Mouse (Mus musculus): Measurements from ENCODE around the gene Sh3rf3.

The Sh3rf3 gene

DNA sequence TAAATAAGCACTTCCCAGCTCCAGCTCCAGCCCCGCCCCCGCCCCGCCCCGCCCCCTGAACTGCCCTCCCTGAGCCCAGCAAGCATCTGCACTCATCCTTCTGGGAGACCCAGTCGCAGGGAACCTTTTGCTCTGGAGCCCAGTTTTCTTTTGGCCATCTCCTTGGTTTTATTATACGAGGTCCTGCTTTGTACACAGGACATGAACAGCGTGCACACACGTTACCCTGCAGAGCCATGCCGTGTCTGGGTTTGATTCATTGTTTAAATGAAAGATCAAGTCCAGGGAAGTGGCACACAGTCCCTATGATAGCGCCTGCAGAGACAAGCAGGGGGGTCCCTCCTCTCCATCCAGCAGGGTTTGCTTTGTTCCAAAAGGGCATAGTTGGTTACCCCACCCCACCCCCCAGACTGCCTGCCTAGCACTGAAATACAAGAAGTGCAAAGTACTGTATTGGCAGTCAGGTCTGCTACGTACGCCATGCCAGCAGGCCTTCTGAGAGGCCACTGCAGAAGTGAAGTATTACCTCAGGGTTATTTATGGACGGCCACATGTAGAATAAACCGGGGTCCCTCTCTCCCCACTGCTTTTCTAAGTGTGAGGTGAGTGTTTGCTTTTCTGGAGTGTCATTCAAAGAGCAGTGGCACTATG lies 41.5 kb downstream of the Sh3rf3 start:
- no peak for DNase-seq

DNA sequence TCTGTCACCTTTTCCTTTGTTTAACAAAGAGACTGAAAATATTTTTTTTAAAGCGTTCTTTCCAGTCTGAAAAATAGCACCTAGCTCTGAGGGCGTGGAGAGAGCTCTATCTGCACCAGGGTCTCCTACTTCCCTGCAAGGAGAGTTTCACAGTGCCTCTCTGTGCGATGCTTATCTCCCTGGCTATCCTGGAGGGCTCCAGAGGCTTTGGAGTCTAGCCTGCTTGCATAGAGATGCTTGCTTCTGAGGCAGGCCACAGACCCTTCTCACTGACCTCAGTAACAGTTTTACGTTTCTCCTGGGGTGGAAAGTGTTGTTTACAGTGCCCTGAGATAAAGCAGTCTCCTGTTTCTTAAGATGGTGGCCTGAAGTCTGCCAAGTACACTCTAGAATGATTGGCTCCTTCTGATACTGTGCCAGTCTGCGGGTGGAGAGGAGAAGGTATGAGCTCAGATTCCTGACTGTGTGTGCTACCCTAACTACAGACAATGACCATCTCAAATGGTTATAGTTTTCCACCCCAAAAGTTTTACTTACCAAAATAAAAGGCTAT lies 42.1 kb downstream of the Sh3rf3 start:
- DNase-seq, result no peak

DNA sequence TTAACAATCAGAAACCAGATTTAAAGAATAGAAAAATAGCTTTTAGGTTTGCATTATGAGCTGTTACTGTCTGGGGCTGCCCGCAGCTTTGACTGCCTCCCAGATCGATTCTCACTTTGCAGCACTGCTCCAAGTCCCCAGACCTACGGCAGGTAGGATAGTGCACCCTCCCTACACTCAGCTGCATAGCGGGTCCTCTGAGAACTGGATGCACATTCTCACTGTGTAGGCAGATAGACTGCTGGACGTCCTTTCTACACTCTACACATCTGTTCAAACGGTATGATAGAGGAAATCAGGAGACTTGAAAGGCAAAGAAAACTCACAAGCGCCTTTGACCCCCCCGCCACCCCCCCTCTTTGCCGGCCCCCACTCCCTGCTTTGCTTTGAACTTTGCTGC lies 42.7 kb downstream of the Sh3rf3 start:
- DNase-seq, result no peak

DNA sequence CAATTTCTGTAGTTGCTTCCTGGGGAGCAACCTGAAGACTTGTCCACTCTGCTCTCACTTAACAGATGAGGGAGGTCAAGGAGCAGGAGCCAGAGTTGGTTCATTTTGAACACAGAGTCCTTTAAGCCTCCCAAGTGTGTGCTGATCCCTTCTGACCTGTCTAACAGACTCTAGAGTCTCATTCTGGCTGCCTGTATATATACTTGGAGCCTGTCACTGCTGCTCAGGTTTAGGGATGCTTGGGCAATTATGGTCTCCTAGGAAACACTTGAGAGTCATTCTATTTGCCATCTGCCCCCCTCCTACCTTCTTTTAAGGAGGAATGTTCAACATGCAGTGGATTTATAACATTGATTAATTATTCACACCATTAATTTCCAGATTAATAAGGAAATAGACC lies 43.6 kb downstream of the Sh3rf3 start:
- no peak for DNase-seq

DNA sequence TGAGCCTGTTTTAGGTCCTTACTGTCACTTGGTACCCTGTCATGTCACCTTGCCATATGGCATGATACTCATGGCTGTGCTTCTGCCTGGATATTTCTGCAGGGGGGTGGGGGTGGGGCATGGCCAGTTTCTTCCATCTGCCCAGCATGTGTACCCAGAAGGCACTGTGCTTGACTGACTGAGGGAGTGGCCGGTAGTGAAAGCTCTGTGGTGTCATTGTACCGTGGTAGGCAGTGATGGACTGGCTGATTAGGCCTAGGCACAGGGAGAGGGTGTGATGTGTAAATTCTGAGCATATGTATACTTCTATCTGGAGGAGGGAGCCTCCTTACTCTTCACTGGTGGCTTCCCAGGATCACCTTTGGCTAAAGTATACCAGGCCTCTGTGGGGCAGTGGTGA lies 51.6 kb downstream of the Sh3rf3 start:
- no peak for DNase-seq

DNA sequence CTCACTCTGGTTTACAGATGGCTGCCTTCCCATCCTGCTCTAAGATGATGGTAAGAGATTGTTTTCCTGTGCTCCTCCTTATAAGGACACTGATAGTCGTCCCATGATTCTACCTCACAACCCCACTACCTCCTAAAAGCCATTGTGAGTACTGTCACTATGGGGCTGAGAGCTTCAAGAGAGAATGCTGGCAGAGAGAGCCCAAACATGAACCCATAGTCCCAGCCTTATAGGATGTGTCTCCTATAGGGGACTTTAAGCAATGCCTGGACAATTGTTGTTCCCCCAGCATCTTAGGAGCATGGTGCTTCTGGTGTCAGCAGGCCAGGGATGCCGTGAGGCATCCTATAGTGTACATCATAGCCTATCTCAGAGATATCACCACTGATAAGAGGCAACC lies 54.4 kb downstream of the Sh3rf3 start:
- no peak for DNase-seq

DNA sequence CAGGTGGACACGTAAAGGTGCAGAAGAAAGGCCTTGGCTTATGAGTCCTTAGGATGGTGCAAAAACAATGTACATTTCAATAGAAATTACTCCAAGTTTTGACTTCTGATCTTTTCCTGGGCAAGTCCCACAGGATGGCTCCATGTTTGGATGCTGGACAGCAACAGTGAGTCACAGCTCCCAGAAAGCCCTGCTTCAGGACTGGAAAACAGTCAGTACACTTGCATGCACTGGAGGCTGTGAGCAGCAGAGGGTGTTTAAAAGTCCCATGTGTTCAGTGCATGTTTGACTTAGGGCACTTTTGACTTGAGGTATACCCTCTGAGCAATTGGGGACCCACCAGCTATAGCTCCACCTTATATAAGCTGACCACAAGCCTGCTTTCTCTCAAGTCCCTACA lies 56.7 kb downstream of the Sh3rf3 start:
- no peak for DNase-seq

DNA sequence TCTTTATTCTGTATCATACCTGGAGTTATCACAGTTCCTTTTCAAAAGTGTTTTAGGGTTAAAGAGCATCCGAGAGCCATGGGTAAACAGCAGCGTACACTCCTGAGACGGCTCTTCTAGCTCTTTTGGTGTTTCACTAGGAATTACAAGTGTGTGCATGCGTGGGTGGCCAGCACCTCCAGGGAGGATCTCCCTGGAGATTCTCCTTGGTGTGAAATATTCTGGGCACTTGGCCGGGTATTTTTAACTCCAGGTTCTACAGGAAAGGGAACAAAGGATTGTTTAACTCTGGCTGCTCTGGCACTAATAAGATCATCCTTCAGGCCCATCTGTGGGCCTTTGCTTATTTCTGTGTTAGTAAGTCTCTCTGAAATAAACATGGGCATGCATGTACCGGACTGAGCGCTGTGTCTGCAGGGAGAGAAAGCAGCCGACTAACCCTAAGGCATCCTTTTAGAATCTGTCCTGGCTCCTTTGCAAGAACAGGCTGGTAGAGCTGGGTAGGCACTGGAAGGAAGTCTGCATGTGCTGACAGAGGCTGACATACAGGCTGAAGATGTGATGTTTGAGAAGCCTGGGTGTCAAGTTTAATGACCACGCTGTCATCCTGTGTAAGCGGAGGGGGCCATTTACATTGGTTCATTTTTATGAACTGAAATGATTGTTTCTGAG lies 58.1 kb downstream of the Sh3rf3 start:
- no peak for DNase-seq

DNA sequence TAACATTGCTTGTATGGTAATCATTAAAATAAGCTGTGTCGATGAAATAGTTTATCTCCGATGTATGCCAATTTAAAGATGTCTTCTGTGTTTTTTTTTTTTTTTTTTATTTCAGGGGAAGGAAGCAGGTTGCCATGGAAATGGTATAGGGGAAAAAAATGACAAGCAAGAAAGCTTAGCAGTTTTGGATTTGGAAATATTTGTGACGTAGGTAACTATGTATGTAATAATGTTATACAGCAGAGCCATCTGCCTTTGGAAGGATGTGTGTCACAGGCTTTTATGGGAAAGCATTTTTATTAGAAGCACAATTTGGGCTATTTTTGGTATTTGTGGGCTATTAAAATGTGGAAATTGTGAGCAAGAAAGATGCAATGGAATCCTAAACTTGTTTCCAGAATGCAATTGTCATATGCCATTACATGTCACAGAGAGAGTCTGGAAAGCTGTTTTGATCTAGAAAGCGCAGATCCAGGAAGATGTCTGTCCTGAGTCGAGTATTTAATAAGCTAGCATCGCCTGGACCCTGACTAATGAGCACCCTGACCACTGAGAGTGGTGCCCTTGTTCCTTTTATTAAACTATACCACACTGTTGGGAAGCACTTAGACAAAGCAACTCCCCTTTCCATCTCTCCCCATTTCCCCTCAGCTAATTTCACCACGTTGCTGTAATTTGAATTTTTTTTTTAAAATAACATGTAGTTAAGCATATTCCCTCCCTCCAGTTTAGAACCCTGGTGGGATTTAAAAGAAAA lies 58.8 kb downstream of the Sh3rf3 start:
- no peak for DNase-seq

DNA sequence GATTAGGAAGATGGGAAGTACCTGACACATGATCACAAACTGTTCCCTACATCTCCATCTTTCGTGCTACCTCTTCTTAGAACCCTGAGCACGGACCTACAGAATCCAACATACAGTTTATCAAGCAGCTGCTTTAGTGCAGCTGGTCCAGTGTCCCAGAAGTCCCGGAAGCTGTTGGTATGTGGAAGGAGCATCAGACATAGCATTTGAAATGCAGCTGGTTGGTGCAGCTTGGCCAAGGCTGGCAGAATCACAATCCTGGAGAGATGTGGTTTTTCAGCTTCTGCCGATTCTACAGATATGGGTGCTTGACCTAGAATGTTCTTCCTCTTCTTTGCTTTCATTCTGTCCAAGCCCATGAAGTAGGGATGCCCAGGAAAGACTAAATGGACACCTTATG lies 64.7 kb downstream of the Sh3rf3 start:
- DNase-seq, result no peak

DNA sequence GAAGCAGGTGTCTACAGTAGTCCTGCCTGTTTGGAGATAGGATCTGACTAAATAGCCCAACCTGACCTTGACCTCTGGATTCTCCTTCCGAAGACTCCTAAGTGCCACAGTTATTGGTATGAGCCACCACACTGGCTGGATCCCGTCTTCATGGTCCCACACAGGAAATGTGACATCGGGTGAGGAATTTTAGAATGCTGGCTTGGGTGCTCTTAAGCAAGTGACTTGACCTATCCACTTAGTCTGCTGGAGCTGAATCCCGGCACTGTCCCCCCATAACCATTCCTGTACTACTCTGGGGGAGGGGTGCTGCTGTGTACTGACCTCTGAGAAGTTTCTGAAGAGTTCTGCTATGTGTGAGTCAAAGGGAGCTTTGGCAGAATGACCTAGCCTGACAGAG lies 65.5 kb downstream of the Sh3rf3 start:
- DNase-seq, result no peak

DNA sequence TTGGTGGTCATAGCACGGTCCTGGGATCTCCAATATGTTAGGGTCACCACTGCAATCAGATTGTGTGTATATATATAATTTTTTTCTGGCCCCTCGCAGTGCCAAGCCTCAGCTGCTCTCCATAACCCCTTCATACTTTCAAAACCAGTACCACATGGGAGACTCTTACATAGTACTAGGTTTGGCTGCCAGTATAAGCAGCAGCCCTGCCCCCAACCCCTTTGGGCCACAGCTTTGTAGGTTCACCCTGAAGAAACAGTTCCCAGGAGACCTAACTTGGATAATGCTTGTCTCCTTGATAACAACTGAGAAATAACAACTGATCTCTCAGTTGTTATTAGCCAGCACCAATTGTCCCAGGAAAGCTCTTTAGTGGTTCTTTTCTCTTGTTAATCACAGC lies 69.6 kb downstream of the Sh3rf3 start:
- DNase-seq, result no peak

DNA sequence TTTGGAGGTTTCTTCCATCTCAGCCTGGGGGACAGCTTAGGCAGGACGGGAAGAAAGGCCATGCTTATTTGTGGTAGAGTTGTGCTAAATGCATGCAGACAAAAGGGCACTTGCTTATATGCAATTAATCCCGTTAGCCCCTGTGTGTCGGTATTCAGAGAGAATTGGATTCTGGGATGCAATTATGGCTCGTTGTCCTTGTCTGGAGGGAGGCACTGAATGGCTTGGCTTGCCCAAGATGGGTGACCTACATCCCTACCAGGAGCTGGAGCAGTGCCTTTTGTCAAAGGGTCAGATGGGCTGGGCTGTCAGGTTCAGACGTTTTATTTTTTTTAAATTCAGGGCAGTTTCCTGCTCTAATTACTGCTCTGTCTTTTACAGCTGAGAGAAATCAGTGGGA lies 72.2 kb downstream of the Sh3rf3 start:
- no peak for DNase-seq

DNA sequence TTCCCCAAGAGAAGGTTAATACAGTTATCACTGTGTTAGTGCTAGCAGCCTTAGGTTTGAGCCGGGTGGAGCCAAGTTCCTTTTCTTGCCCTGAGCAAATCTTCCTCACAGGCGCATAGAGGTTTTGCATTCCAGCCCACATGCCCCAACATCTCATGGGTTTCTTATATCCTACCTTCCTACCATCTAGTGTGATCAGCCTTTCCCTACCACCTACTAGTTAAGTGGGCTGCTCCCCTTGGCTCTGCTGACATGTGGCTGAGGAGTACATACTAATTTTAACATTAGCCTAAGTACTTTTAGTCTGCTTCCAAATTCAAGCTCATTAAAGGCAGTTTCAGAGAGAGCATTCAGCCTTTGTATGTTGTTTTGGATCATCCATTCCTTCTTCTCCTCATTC lies 72.7 kb downstream of the Sh3rf3 start:
- DNase-seq, result no peak

DNA sequence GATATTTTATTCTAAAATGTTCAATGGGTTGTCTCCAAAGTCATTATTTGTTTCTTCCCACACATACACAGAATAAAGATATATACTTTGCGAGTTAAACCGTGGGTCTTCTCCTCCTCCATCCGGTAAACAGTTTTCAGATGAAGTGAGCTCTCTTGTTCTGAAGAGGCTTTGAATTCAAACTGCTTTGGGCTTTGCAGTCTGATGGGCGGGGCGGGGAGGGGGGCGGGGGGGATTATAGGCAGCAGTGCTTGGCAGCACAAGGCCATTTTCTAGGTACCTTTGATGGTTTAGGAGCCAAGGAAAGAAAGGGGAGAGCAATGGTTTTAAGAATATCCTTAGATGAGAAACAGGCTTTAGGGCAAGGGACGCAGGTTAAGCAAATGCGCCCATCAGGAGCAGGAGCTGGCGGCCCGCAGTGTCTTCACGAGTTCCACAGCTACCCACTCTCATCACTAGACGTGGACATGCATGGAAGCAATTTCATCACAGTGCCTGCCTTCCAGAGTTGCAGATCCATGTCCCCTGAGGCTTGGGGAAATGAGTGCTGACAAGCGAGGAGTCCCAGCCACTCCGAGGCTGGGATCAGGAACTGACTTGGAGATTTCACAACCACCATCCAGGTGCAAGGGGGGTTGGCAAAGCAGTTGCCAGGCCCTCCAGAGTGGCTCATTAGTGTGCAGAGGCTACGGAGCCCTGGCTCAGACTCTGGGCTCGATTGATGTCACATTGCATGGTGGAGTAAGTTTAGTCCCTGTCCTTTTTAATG lies 77.7 kb downstream of the Sh3rf3 start:
- no peak for DNase-seq

DNA sequence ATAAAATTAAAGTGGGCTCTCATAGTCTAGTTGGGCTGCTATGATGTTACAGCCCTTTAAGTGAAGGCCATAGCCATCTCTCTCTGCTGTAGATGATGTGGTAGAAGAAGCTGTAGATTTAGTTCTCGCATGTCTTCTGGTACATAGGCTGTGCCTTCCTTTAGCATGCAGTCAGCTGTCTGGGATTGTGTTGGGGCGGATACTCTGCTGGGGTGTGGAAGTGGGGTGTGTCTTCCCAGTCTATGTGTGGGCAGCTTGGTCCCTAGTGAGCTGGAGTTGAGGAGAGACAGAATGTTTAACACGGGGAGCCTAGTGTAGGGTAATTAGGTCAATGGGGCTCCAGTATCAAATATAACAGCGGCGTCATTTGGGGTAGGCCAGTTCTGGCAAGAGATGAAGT lies 82.3 kb downstream of the Sh3rf3 start:
- DNase-seq, result no peak

DNA sequence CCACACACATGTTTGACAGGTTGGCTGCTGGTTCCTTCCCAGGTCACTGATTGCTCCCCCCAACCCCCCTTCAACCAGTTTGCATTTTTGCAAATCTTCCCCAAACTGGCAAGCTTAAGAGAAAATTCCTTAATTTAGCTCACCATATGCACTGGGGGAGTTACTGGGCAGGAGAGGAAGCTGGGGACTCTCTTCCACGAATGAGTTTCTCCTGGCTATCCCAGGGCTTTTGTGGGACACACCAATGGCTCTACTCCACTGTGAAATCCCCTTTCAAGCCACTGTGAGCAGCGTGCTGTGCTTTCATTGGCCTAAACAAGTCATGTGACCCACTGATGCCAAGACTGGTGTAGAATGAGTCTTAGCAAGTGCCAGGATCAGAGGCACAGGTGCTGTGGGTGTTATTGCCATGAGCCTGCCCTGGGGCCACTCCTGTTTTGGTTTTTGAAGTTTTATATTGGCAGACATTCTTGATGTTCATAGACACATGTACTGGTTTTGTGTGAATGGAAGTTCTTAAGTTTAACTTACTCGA lies 83.9 kb downstream of the Sh3rf3 start:
- DNase-seq, result no peak

DNA sequence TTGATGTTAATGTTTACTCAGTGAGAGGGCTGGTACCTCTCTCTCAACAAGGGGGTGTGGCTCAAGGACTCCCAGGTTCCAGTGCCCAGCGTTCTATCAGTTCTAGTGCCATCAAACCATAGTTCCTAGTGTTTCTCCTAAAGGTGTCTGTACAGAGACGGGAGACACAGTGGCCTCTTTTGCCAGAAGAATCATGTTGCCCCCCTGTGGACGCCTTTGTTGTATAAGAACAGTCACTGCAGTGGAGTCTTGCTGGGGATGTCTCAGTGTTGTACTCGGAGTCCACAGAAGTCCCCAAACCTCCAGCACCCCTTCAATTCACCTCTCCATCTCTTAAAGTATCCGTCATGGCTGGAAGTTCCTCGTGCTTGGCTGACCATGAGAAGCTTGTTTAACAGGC lies 92.1 kb downstream of the Sh3rf3 start:
- no peak for DNase-seq

DNA sequence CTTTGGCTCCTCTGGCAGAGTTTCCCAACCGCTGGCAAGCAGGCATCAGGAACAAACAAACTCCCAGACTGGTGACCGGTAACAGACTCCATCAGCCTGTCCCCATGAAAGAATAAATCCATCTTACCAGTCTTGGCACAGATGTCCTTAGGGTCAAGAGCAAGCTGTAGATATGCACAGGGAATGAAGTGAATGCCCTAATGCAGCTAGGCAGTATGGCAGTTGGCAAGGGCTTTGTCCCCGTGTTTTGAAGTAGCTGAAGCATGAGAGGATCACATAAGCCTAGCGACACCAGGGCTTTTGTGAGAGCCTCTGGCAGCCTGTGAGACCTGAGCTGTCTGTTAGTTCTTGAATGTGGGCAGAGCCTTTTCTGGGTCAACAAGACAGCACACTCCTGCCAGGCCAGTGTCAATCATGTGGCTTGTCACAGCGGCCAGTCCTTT lies 93.9 kb downstream of the Sh3rf3 start:
- DNase-seq, result no peak

DNA sequence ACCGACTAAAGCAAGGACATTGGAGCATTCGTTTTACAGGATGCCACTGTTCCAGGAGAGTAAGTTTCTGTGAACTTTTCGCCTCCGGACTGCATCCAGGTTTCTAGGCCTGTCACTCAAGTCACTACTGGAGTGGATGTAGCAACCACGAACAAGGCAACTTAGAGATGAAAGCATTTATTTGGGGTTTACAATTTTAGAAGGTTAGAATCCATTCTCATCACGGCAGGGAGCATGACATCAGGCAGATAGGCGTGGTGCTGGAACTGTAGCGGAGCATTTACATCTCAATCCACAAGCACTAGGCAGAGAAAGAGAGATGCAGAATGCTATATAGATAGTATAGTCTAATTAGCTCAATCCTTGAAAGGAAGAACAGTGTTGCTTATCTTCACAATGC lies 95.3 kb downstream of the Sh3rf3 start:
- no peak for DNase-seq

DNA sequence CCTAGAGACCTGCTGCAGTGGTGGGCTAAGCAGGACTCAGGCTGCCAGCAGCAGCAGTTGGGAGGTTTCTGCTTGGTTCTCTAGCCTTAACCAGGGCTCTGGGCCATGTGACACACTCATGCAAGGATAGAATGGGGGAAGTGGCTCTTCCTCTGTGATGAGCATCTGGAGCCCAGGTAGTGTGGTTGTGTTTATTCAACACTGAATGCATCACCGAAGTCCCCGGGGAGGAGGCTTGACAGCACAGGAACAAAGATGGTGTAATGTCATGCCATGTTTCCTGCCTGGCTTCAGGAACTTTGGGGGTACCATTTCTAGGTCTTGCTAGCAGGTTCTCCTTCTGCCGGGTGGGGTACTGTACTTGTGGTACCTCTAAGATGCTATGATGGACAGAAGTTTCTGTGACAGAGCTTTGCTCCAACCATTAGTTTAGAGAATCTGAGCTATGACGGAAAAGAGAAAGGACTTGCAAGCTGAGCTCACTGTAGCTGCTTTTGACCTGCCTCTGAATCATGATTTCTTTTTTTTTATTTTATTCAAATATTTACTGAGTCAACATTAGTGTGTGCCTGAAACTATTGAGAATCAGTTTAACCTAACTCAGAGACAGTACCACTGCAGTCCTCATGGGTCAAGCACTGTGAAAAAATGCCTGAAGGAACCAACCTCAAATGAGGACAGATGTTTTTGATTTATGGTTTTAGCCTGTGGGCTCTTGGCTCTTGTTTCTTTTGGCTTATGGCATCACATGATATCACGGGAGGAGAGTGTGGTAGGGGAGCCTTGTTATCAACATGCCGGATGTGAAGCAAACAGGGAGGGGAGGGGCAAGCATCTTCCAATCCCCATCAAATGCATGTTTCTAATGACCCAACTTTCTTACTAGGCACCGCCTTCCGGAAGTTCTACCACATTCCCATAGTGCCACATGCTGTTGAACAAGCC lies 102.4 kb downstream of the Sh3rf3 start:
- DNase-seq, result no peak
